Mouse (Mus musculus): ENCODE results near the gene Olig1. TPM values are rescaled to one million over a fixed set of nuclear protein-coding genes. Genes with fewer than 3 reads are reported as not detected.
A peak's percentile ranks its signal among the peaks of the same experiment; 100 is the strongest.

The Olig1 gene
- polyA plus RNA-seq (2012; rRNA removed): 47.7 and 61.3 TPM in 2 replicates

DNA sequence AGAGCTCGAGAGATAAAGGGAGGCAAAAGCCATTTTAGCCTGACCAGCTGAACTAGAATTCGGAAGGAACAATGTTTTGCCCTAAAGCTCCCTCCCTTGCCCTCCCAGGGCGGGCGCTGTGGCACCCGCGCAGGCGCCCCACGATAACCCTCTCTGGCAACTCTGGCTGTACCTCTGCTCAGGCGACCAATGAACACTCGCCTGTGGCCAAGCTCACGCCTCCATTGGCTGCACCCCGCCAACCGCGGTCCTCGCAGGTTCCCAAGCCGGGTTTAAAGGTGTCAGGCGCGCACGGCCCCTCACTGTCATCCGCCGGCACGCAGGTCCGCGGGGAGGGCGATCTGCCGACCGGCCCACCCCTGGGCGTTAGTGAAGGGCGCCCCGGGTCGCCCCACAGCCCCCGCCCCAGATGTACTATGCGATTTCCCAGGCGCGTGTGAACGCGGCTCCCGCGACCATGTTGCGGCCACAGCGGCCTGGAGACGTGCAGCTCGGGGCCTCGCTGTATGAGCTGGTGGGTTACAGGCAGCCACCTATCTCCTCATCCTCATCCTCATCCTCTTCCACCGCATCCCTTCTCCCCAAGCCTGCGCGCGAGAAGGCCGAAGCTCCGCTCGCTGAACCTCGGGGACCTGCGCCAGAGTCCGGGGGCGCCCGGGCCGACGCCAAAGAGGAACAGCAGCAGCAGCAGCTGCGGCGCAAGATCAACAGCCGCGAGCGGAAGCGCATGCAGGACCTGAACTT lies at the start of gene Olig1:
Gene Olig1 (plus strand): TSS at position 305 of the 744 bp plus-strand sequence.
- TF ChIP-seq POLR2A (IDR thresholded peaks at IDR 0.05; ENCODE audit: borderline replicate concordance, extremely low read depth, insufficient read depth, insufficient read length, poor library complexity, severe bottlenecking): no peak
- TF ChIP-seq CTCF (IDR thresholded peaks at IDR 0.05; ENCODE audit: borderline replicate concordance, extremely low read depth, insufficient read depth, insufficient read length): no peak
- peak; percentile 90 for DNase-seq (ENCODE audit: low read depth)

DNA sequence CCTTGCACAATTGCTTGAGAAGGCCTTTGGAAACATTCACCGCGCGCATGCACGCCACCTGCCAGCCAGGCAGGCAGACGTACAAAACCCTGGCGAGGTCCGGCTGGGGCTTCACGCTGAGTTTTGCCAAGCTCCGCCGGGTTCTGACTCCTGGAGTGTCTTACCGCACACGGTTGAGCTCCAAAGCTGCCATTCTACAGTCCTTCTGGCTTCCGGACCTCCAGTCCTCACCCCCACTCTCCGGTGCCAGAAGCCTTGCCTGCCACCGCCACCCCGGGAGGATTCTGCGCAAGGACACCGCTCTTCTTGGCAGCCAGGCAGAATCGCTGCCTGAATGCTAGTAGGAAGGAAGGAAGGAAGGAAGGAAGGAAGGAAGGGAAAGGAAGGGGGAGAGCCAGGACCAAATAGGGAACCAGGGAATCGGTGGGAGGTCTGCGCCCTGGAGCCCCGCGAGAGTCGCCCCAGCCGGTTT lies 47.4 kb upstream of the Olig1 start:
- no peak for TF ChIP-seq CTCF (IDR thresholded peaks at IDR 0.05; ENCODE audit: borderline replicate concordance, extremely low read depth, insufficient read depth, insufficient read length)
- no peak for TF ChIP-seq POLR2A (IDR thresholded peaks at IDR 0.05; ENCODE audit: borderline replicate concordance, extremely low read depth, insufficient read depth, insufficient read length, poor library complexity, severe bottlenecking)
- DNase-seq (ENCODE audit: low read depth): peak; percentile 75

DNA sequence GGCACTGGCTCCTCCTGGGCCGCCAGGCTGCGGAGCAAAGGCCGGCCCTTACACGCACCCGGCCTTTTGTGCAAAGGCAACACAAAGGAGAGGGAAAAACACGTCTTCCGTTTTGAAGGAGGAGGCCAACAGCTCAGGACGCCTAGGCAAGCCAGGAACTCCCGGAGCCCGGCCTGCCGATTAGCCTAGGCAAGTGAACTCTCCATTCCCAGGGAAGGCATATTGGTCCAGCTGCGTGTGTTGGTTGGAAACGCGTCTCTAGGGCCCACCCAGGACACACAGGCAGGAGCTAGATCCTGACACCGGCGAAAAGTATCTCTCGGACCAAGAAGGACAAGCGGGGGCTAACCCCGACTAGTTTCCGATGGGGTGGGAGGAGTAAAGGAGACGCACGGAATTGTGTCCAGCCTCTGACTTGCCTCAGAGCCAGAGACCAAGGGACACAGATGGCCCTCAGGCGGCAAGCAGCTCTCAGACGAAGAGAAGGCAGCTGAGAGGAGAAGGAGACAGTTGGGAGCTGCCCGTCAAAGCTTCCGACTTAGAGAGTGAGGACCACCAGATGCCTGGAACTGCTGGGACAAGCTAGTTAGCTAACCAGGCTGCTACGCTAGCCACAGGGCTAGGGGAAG lies 46.8 kb upstream of the Olig1 start:
- DNase-seq (ENCODE audit: low read depth): peak; percentile 76
- no peak for TF ChIP-seq CTCF (IDR thresholded peaks at IDR 0.05; ENCODE audit: borderline replicate concordance, extremely low read depth, insufficient read depth, insufficient read length)
- no peak for TF ChIP-seq POLR2A (IDR thresholded peaks at IDR 0.05; ENCODE audit: borderline replicate concordance, extremely low read depth, insufficient read depth, insufficient read length, poor library complexity, severe bottlenecking)

DNA sequence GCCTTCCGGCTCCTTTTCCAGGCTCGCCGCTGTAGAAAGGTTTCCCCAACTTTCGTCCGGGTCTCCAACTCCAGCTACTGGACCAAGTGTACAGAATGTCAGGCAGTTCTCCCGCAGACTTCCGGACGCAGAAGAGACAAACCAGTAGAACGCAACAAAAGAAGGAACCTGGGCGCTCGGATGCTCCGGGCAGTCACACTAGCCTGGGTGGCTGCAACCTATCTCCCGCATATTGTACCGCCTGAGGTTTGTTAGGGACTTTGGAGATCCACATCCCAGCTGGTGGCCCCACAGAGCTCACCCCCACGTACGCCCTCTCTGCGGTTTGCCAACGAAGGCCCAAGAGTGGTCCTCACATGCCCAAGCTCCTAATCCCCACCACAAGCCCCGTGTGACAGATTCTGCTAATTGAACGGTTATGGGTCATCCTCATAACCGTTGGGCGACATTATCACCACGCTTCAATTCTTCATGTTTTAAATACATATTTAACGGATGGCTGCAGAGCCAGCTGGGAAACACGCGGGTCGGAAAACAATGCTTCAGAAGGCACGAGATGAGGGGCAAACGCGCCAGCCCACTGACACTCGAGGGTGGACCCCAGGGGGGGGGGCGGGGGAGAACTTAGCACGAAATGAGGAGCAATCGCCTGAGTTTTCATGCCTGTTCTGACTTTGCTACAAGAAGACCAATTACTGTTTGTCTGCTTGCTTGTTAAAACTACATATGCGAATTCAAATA lies 46.1 kb upstream of the Olig1 start:
- no peak for DNase-seq (ENCODE audit: low read depth)
- TF ChIP-seq CTCF (IDR thresholded peaks at IDR 0.05; ENCODE audit: borderline replicate concordance, extremely low read depth, insufficient read depth, insufficient read length): no peak
- TF ChIP-seq POLR2A (IDR thresholded peaks at IDR 0.05; ENCODE audit: borderline replicate concordance, extremely low read depth, insufficient read depth, insufficient read length, poor library complexity, severe bottlenecking): no peak

DNA sequence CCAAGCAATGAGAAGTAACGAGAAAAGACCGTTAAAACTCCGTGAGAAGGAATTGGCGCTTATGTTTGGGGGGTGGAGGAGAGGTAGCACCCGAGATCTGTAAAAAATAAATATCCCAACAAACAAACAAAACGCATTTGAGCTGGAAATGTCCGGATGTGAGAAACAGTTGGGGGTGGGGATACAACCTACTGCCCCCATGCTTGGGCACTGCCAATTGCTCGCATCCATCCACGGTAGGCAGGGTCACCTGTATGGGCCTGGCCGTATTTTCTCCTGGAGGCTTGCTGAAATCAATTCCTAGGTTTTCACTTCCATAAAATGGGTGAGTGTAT lies 45.5 kb upstream of the Olig1 start:
- no peak for DNase-seq (ENCODE audit: low read depth)
- TF ChIP-seq POLR2A (IDR thresholded peaks at IDR 0.05; ENCODE audit: borderline replicate concordance, extremely low read depth, insufficient read depth, insufficient read length, poor library complexity, severe bottlenecking) (no peak), CTCF (IDR thresholded peaks at IDR 0.05; ENCODE audit: borderline replicate concordance, extremely low read depth, insufficient read depth, insufficient read length) (no peak)

DNA sequence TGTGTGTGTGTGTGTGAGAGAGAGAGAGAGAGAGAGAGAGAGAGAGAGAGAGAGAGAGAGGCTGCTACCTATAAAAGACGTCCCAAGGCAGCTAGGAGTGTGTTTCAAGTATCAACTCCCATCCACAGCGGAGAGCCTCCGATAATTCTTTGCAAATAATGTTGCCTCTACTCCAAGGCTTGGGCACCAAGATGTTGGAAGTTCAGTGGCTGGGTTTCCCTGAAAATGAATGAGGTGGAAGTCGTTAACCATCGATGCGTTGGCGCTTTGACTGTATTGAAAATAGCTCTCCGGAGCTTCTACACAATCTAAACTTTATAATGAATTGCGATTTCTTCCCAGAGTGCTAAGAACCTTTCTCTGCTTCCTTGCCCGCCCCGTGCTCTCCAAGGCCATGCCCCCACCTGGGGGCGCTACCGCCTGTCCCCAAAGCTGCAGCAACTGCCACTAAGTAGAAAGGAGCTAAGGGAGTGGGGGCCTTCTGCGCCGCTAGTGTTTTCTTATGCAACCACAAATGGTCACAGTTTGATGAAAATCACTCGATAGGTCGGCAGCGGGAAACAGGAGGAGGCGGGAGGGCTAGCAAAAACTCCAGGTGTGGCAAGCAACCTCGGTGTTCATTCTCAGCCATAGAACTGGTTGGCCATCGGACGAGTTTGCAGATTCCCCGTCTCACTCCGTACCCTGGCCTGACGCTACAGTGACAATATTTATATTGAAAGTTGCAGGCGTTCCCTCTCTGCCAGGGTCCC lies 44.9 kb upstream of the Olig1 start:
- DNase-seq (ENCODE audit: low read depth): peak; percentile 81
- TF ChIP-seq POLR2A (IDR thresholded peaks at IDR 0.05; ENCODE audit: borderline replicate concordance, extremely low read depth, insufficient read depth, insufficient read length, poor library complexity, severe bottlenecking) (no peak), CTCF (IDR thresholded peaks at IDR 0.05; ENCODE audit: borderline replicate concordance, extremely low read depth, insufficient read depth, insufficient read length) (peak; percentile 46; the same call in 1 of the 2 replicates)

DNA sequence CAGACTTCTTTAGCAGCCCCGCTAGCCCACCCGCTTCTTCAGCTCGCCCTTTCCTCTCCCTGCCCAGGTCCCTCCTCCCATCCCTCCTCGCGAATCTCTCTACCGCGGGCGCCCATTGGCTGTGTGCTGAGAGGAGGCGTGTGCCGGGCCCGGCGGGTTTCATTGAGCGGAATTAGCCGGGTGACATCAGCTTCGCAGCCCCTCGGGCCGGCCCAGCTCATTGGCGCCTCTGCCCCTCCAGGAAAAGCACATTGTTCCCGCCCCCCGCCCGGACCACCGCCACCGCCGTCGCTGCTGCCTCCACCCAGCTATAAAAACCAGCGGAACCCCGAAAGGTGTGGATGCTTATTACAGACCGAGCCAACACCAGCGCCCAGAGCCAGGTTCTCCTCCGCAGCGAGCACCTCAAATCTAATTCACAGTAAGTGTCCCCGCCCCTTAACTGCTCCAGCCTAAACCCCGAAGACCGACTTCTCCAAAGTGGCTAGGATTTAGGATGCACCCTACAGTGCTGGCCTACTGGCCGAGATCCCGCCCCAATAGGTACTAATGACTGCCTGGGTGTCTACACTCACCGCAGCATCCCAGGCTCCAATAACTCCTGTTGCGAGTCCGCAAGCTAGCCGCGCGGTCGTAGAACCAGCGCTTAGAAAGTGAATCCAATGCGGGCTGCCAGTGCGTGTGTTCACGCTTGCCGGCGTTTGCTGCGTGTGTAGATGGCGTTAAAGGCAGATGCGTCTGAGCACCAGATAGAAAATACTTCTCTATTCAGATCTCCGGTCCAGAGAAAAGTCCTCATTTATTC lies 44.1 kb upstream of the Olig1 start, which contains the start of gene Olig2:
Gene Olig2 (plus strand): TSS at position 225 of the 805 bp plus-strand sequence.
- peak; percentile 17; the same call in 1 of the 2 replicates for TF ChIP-seq POLR2A (IDR thresholded peaks at IDR 0.05; ENCODE audit: borderline replicate concordance, extremely low read depth, insufficient read depth, insufficient read length, poor library complexity, severe bottlenecking)
- TF ChIP-seq CTCF (IDR thresholded peaks at IDR 0.05; ENCODE audit: borderline replicate concordance, extremely low read depth, insufficient read depth, insufficient read length): no peak
- DNase-seq (ENCODE audit: low read depth): peak; percentile 94

DNA sequence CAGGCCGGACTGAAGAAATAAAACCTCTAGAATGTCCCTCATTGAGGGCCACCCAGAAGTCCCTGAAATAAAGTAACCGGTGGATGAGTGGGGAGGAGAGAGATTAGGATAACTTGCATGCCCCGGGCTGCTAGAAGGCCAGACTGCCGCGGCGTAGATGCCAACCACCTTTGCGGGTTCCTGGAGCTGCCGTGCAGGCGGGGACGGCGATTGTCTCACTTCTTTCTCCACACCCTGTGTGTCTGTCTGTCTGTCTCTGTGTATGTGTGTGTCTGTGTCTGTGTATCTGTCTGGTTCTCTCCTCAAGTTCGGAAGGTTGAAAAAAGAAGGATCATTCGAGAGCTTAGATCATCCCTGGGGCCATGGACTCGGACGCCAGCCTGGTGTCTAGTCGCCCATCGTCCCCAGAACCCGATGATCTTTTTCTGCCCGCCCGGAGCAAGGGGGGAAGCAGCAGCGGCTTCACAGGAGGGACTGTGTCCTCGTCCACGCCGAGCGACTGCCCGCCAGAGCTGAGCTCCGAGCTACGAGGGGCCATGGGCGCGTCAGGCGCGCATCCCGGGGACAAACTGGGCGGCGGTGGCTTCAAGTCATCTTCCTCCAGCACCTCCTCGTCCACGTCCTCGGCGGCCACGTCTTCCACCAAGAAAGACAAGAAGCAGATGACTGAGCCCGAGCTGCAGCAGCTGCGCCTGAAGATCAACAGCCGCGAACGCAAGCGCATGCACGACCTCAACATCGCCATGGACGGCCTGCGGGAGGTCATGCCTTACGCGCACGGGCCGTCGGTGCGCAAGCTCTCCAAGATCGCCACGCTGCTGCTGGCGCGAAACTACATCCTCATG lies 43.3 kb upstream of the Olig1 start:
- peak; percentile 57 for DNase-seq (ENCODE audit: low read depth)
- TF ChIP-seq POLR2A (IDR thresholded peaks at IDR 0.05; ENCODE audit: borderline replicate concordance, extremely low read depth, insufficient read depth, insufficient read length, poor library complexity, severe bottlenecking): no peak
- no peak for TF ChIP-seq CTCF (IDR thresholded peaks at IDR 0.05; ENCODE audit: borderline replicate concordance, extremely low read depth, insufficient read depth, insufficient read length)

Measured in brain, embryonic 14.5 days (tissue).